Mouse (Mus musculus): ENCODE measurements around the gene Pemt. TPM values are rescaled to one million over a fixed set of nuclear protein-coding genes. Genes with fewer than 3 reads are reported as not detected.
A peak's percentile ranks its signal among the peaks of the same experiment; 100 is the strongest.

Pemt gene
- polyA plus RNA-seq, 1 experiment from 2014 or later = 9.0 TPM

- no peak for ATAC-seq (ENCODE audit: low FRiP score)
- Histone ChIP-seq H3K4me3 (replicated peaks) (no peak overlapping the region), H3K9ac (replicated peaks) (no peak overlapping the region), H3K36me3 (no peaks in the 10 kb centered on the region), H3K4me1 (peaks cover 14% of the 10 kb centered on the region), H3K4me2 (no peak overlapping the region), H3K27ac (replicated peaks) (no peak overlapping the region), H3K27me3 (replicated peaks) (0 out of 2 replicates have a peak, but pooled peaks cover 3% of the 10 kb centered on the region), H3K9me3 (replicated peaks) (no peaks in the 10 kb centered on the region)
- WGBS = 93% methylated on average over 2 of the region's 2 CpGs
Observed at GRCm38 (mm10) chr11:60048841-60049240, 2.6 kb upstream of the Pemt start.

- Histone ChIP-seq H3K9ac (replicated peaks) (peak overlapping the region; percentile 67), H3K9me3 (replicated peaks) (no peaks in the 10 kb centered on the region), H3K27ac (replicated peaks) (peak overlapping the region; percentile 97), H3K27me3 (replicated peaks) (0 out of 2 replicates have a peak, but pooled peaks cover 3% of the 10 kb centered on the region), H3K4me2 (peak overlapping the region; percentile 74), H3K4me1 (peaks cover 14% of the 10 kb centered on the region), H3K36me3 (no peaks in the 10 kb centered on the region), H3K4me3 (replicated peaks) (peak overlapping the region; percentile 79)
- ATAC-seq (ENCODE audit: low FRiP score) = peak; percentile 21
- 13% methylated on average over 3 of the region's 3 CpGs for WGBS
Observed at GRCm38 (mm10) chr11:60045676-60046057, 622 bp downstream of the Pemt start.

- Histone ChIP-seq H3K9me3 (replicated peaks) (no peaks in the 10 kb centered on the region), H3K27me3 (replicated peaks) (no peaks in the 10 kb centered on the region), H3K4me2 (no peak overlapping the region), H3K27ac (replicated peaks) (no peak overlapping the region), H3K4me1 (peaks cover 14% of the 10 kb centered on the region), H3K9ac (replicated peaks) (no peak overlapping the region), H3K4me3 (replicated peaks) (no peak overlapping the region), H3K36me3 (no peaks in the 10 kb centered on the region)
- no peak for ATAC-seq (ENCODE audit: low FRiP score)
- 98% methylated on average over 1 of the region's 1 CpGs for WGBS
Observed at GRCm38 (mm10) chr11:60044777-60045176, 1.5 kb downstream of the Pemt start.

GRCm38 (mm10) chr11:60042277-60042676 is 4.0 kb downstream of the Pemt start:
- Histone ChIP-seq H3K9me3 (replicated peaks) (no peaks in the 10 kb centered on the region), H3K27me3 (replicated peaks) (no peaks in the 10 kb centered on the region), H3K4me2 (no peak overlapping the region), H3K4me3 (replicated peaks) (no peak overlapping the region), H3K9ac (replicated peaks) (no peak overlapping the region), H3K27ac (replicated peaks) (no peak overlapping the region), H3K4me1 (peaks cover 14% of the 10 kb centered on the region), H3K36me3 (no peaks in the 10 kb centered on the region)
- no peak for ATAC-seq (ENCODE audit: low FRiP score)

GRCm38 (mm10) chr11:60036537-60037220 is 9.6 kb downstream of the Pemt start:
- Histone ChIP-seq H3K27ac (replicated peaks) (no peak overlapping the region), H3K4me3 (replicated peaks) (no peak overlapping the region), H3K9ac (replicated peaks) (no peak overlapping the region), H3K9me3 (replicated peaks) (no peaks in the 10 kb centered on the region), H3K4me1 (no peaks in the 10 kb centered on the region), H3K36me3 (no peaks in the 10 kb centered on the region), H3K4me2 (no peak overlapping the region), H3K27me3 (replicated peaks) (no peaks in the 10 kb centered on the region)
- WGBS = 78% methylated on average over 5 of the region's 5 CpGs
- no peak for ATAC-seq (ENCODE audit: low FRiP score)

- H3K27ac ChIP-seq (replicated peaks) = no peak overlapping the region
- no peaks in the 10 kb centered on the region for H3K27me3 ChIP-seq (replicated peaks)
- no peaks in the 10 kb centered on the region for H3K9me3 ChIP-seq (replicated peaks)
- H3K36me3 ChIP-seq = no peaks in the 10 kb centered on the region
- H3K4me3 ChIP-seq (replicated peaks) = no peak overlapping the region
- H3K4me1 ChIP-seq = no peaks in the 10 kb centered on the region
- no peak overlapping the region for H3K9ac ChIP-seq (replicated peaks)
- no peak overlapping the region for H3K4me2 ChIP-seq
- no peak for ATAC-seq (ENCODE audit: low FRiP score)
- WGBS = 81% methylated on average over 8 of the region's 8 CpGs
Observed at GRCm38 (mm10) chr11:60034911-60035400, 11.3 kb downstream of the Pemt start.

- Histone ChIP-seq H3K4me3 (replicated peaks) (no peak overlapping the region), H3K4me1 (no peaks in the 10 kb centered on the region), H3K36me3 (no peaks in the 10 kb centered on the region), H3K9me3 (replicated peaks) (no peaks in the 10 kb centered on the region), H3K27ac (replicated peaks) (no peak overlapping the region), H3K9ac (replicated peaks) (no peak overlapping the region), H3K27me3 (replicated peaks) (no peaks in the 10 kb centered on the region), H3K4me2 (no peak overlapping the region)
- 77% methylated on average over 6 of the region's 6 CpGs for WGBS
- ATAC-seq (ENCODE audit: low FRiP score) = no peak
Observed at GRCm38 (mm10) chr11:60034293-60034692, 12.0 kb downstream of the Pemt start.

GRCm38 (mm10) chr11:60032586-60033430 is 13.5 kb downstream of the Pemt start:
- Histone ChIP-seq H3K27me3 (replicated peaks) (no peaks in the 10 kb centered on the region), H3K36me3 (no peaks in the 10 kb centered on the region), H3K9ac (replicated peaks) (no peak overlapping the region), H3K4me3 (replicated peaks) (no peak overlapping the region), H3K4me1 (no peaks in the 10 kb centered on the region), H3K27ac (replicated peaks) (no peak overlapping the region), H3K9me3 (replicated peaks) (no peaks in the 10 kb centered on the region), H3K4me2 (no peak overlapping the region)
- ATAC-seq (ENCODE audit: low FRiP score) = no peak
- WGBS = 72% methylated on average over 6 of the region's 6 CpGs

DNA sequence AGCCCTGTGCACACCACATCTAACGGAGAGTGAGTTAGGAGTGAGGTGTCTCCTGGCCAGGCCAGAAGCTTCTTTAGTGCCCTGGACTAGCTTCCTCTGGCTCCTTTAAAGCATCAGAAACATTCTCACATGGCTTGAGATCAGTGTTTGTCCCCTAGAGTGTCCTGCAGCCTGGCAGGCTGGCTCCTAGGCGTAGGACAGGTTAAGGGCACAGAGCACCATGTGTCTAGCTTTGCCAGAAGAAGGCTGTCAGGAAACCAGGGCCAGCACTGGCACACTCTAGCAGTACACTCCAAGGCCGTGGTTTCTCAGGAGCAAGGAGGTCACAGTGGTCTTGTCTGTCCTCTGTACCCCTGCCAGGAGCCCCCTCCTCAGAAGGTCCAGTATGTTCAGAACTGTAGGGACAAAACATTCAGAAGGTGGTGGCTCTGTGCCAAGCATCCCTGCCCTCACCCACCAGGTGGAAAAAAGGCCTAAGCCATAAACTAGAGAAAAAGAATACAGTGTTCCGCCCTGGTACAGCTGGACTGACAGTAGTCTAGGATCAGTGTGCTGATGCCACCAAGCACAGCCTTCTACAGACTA is 15.4 kb downstream of the Pemt start:
- H3K4me1 ChIP-seq = no peaks in the 10 kb centered on the region
- H3K27ac ChIP-seq (replicated peaks) = no peak overlapping the region
- H3K4me3 ChIP-seq (replicated peaks) = no peak overlapping the region
- no peaks in the 10 kb centered on the region for H3K27me3 ChIP-seq (replicated peaks)
- no peak for ATAC-seq (ENCODE audit: low FRiP score)
- H3K36me3 ChIP-seq = no peaks in the 10 kb centered on the region
- no peak overlapping the region for H3K9ac ChIP-seq (replicated peaks)
- H3K4me2 ChIP-seq = no peak overlapping the region
- 90% methylated on average over 4 of the region's 4 CpGs for WGBS
- H3K9me3 ChIP-seq (replicated peaks) = no peaks in the 10 kb centered on the region

- no peak overlapping the region for H3K27ac ChIP-seq (replicated peaks)
- H3K4me3 ChIP-seq (replicated peaks) = no peak overlapping the region
- no peak overlapping the region for H3K9ac ChIP-seq (replicated peaks)
- no peaks in the 10 kb centered on the region for H3K9me3 ChIP-seq (replicated peaks)
- H3K4me2 ChIP-seq = no peak overlapping the region
- WGBS = 62% methylated on average over 9 of the region's 9 CpGs
- no peak for ATAC-seq (ENCODE audit: low FRiP score)
- no peaks in the 10 kb centered on the region for H3K27me3 ChIP-seq (replicated peaks)
- H3K4me1 ChIP-seq = no peaks in the 10 kb centered on the region
- no peaks in the 10 kb centered on the region for H3K36me3 ChIP-seq
Observed at GRCm38 (mm10) chr11:60029976-60030375, 16.3 kb downstream of the Pemt start.

GRCm38 (mm10) chr11:60027913-60028875 is 18.1 kb downstream of the Pemt start:
- Histone ChIP-seq H3K9ac (replicated peaks) (no peak overlapping the region), H3K4me3 (replicated peaks) (no peak overlapping the region), H3K27ac (replicated peaks) (no peak overlapping the region), H3K27me3 (replicated peaks) (no peaks in the 10 kb centered on the region), H3K9me3 (replicated peaks) (no peaks in the 10 kb centered on the region), H3K4me1 (no peaks in the 10 kb centered on the region), H3K4me2 (no peak overlapping the region), H3K36me3 (no peaks in the 10 kb centered on the region)
- 80% methylated on average over 10 of the region's 10 CpGs for WGBS
- no peak for ATAC-seq (ENCODE audit: low FRiP score)
